Mouse (Mus musculus) activated CD4-positive, CD25-positive, alpha-beta regulatory T cell, adult 4 months (primary cell): ENCODE measurements around the gene Mto1. TPM values are rescaled to one million over a fixed set of nuclear protein-coding genes. Genes with fewer than 3 reads are reported as not detected.

Experiments
- ATAC-seq: one replicate; pipeline ENCODE4 v1.8.0; 2017
- polyA plus RNA-seq, 2 experiments: library from polyadenylated mRNA; unstranded; fragments of 100-300 nt; shearing (Covaris generic); gene quantifications; one replicate each; pipeline ENCODE4 v1.2.1; 2017

Mto1 gene
- polyA plus RNA-seq, result 10 to 100 TPM; 11.6 to 14.8 TPM

- peak; percentile 87 for ATAC-seq
Observed at GRCm38 (mm10) chr9:78447973-78448873, at the start of gene Mto1, which contains the start of gene Gm17324. Gene Mto1, plus strand, starts transcription at chr9:78448208. Gene Gm17324, minus strand, starts transcription at chr9:78448786.

GRCm38 (mm10) chr9:78400570-78400969 lies 47.4 kb upstream of the Mto1 start:
- no peak for ATAC-seq

- peak; percentile 58 for ATAC-seq
Observed at GRCm38 (mm10) chr9:78401596-78401995, 46.4 kb upstream of the Mto1 start.

- ATAC-seq, result peak; percentile 92
Observed at GRCm38 (mm10) chr9:78427362-78427781, 20.6 kb upstream of the Mto1 start.

GRCm38 (mm10) chr9:78428185-78428584 lies 19.8 kb upstream of the Mto1 start:
- no peak for ATAC-seq

GRCm38 (mm10) chr9:78428870-78429432 lies 19.1 kb upstream of the Mto1 start:
- ATAC-seq, result no peak

- ATAC-seq, result no peak
Observed at GRCm38 (mm10) chr9:78429551-78429950, 18.5 kb upstream of the Mto1 start.

GRCm38 (mm10) chr9:78430486-78430885 lies 17.5 kb upstream of the Mto1 start:
- no peak for ATAC-seq

GRCm38 (mm10) chr9:78432471-78432870 lies 15.5 kb upstream of the Mto1 start:
- no peak for ATAC-seq

GRCm38 (mm10) chr9:78439426-78439825 lies 8.6 kb upstream of the Mto1 start:
- ATAC-seq, result no peak

GRCm38 (mm10) chr9:78442237-78442578 lies 5.8 kb upstream of the Mto1 start:
- peak; percentile 9 for ATAC-seq

GRCm38 (mm10) chr9:78442579-78443392 lies 5.2 kb upstream of the Mto1 start, which contains the start of gene Cgas:
Gene Cgas, minus strand, starts transcription at chr9:78443237.
- peak; percentile 67 for ATAC-seq

- ATAC-seq, result no peak
Observed at GRCm38 (mm10) chr9:78447606-78447972, 419 bp upstream of the Mto1 start.

- ATAC-seq, result no peak
Observed at GRCm38 (mm10) chr9:78450404-78450803, 2.4 kb downstream of the Mto1 start.

GRCm38 (mm10) chr9:78451382-78451781 lies 3.4 kb downstream of the Mto1 start:
- ATAC-seq, result no peak

- no peak for ATAC-seq
Observed at GRCm38 (mm10) chr9:78457026-78457425, 9.0 kb downstream of the Mto1 start.

- no peak for ATAC-seq
Observed at GRCm38 (mm10) chr9:78463337-78463736, 15.3 kb downstream of the Mto1 start.

- ATAC-seq, result no peak
Observed at GRCm38 (mm10) chr9:78465725-78466124, 17.7 kb downstream of the Mto1 start.

- no peak for ATAC-seq
Observed at GRCm38 (mm10) chr9:78473588-78473987, 25.6 kb downstream of the Mto1 start.

- no peak for ATAC-seq
Observed at GRCm38 (mm10) chr9:78474270-78474669, 26.3 kb downstream of the Mto1 start.

GRCm38 (mm10) chr9:78474771-78475382 lies 26.9 kb downstream of the Mto1 start:
- ATAC-seq, result no peak

- ATAC-seq, result no peak
Observed at GRCm38 (mm10) chr9:78475383-78475780, 27.4 kb downstream of the Mto1 start.

- no peak for ATAC-seq
Observed at GRCm38 (mm10) chr9:78475873-78476272, 27.9 kb downstream of the Mto1 start.
